Mouse (Mus musculus): Measurements from ENCODE around the gene Cracr2b.

- TF ChIP-seq CTCF (IDR thresholded peaks at IDR 0.05; ENCODE audit: control insufficient read depth, insufficient read depth, insufficient read length) (no peak), CEBPB (IDR thresholded peaks at IDR 0.05; ENCODE audit: low read depth) (no peak), MAX (IDR thresholded peaks at IDR 0.05) (no peak)
These were observed 24.9 kb upstream of the Cracr2b start for GRCm38 (mm10) chr7:141435856-141436522.

Data from C2C12 (cell line).